Mouse (Mus musculus): ENCODE measurements around the gene Nxpe2.

The Nxpe2 gene

DNA sequence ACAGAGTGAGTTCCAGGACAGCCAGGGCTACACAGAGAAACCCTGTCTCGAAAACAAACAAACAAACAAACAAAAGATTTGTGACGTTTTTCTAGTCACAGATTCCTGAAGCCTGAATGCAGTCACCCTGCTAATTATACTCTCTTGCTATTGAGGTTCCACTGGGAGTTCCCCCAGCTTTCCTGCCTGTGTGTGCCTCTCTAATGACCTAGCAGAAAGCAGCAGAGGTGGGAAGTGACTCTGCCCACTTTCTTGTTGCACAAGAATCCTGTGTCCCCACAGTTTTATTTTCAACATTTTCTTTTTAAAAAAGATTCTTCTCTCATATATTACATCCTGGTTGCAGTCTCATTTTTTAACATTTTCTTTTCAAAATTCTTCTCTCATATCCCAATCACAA is 58.5 kb downstream of the Nxpe2 start:
- no peak for DNase-seq (ENCODE audit: low spot score)

DNA sequence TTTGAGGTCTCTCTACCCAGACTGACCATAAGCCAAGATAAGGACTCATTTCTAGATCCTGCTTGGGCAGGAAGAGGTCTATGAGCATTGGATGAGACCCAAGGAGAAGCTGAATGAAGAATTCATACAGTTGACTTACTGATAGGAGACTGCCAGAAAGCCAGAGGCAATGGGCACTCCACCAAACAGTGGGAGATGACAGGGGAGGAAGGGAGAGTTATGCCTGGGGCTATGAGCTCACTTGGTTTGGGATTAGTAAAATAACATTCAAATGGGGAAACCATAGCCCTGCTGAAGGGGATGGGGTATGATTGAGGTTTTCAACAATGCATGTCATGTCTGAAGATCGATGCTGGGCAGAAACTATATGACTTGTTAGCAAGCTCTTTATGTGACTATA is 63.0 kb downstream of the Nxpe2 start:
- DNase-seq (ENCODE audit: low spot score), result no peak

- DNase-seq (ENCODE audit: low spot score), result no peak
These were observed 69.0 kb downstream of the Nxpe2 start for GRCm38 (mm10) chr9:48284221-48284620.

DNA sequence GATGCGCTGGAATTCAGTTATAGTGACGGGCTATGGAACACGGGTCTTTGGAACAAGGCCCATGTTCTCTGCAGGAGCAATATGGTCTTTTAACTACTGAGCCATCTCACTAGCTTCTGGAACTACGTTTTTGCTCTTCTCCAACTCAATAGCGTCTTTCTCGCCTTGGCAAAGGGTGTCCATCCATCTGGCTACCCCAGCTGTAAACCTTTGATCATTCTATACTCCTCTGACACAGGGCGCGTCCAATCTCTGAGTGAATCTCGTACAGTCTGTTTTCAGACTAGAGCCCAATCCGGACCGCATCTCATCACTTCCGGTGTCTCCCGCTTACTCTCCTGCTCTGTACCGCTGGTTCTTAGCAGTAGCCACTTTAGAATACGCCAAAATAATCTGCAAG is 76.4 kb downstream of the Nxpe2 start:
- DNase-seq (ENCODE audit: low spot score), result no peak
